Mouse (Mus musculus) liver, embryonic 14.5 days (tissue): ENCODE results near the gene Rps26. TPM values are rescaled to one million over a fixed set of nuclear protein-coding genes. Genes with fewer than 3 reads are reported as not detected.

Source experiments
- ATAC-seq: fragments of 200-750 bp; cut with Nextera tagmentation; 2 replicates; pipeline ENCODE4 v1.8.0; 2017; ENCODE audit warnings: moderate number of reproducible peaks, mild to moderate bottlenecking, moderate library complexity; ENCODE audit not compliant: insufficient read depth
- DNase-seq, 3 experiments: peaks; one replicate each; pipeline ENCODE4 v3.0.0-alpha.2; 2012 to 2013; ENCODE audit warnings: low read depth in 3 of 3, low spot score in 3 of 3
- H3K27ac ChIP-seq: fragments of 300-500 bp; sonication (generic); 2 replicates; pipeline ENCODE4 v1.5.1; 2014; ENCODE audit warnings: moderate library complexity, mild to moderate bottlenecking, control low read depth, inconsistent platforms
- H3K27me3 ChIP-seq: fragments of 300-500 bp; sonication (generic); 2 replicates; pipeline ENCODE4 v1.6.1; 2014; ENCODE audit warnings: mild to moderate bottlenecking, low read length, moderate library complexity; ENCODE audit not compliant: control insufficient read depth, insufficient read depth
- H3K36me3 ChIP-seq: fragments of 300-500 bp; sonication (generic); replicated peaks from 2 replicates; pipeline ENCODE4 v1.6.1; 2014; ENCODE audit warnings: low read depth; ENCODE audit not compliant: control insufficient read depth, insufficient read depth
- H3K4me1 ChIP-seq, 2 experiments: fragments of 200-500 bp in 1 of 2; fragments of 300-500 bp in 1 of 2; sonication (generic) in 1 of 2; replicated peaks; 2 replicates each; pipeline ENCODE4 v1.6.1; 2012 to 2014; ENCODE audit warnings: antibody characterized with exemption in 1 of 2, inconsistent platforms in 1 of 2, low read length in 1 of 2; ENCODE audit not compliant: control insufficient read depth in 2 of 2, insufficient read depth in 2 of 2
- H3K4me2 ChIP-seq: fragments of 300-500 bp; sonication (generic); 2 replicates; pipeline ENCODE4 v1.6.1; 2014; ENCODE audit warnings: low read depth, mild to moderate bottlenecking, control low read depth, moderate library complexity
- H3K4me3 ChIP-seq, 2 experiments: fragments of 200-500 bp in 1 of 2; fragments of 300-500 bp in 1 of 2; sonication (generic) in 1 of 2; 2 replicates each; pipeline ENCODE4 v1.5.1; 2012 to 2014; ENCODE audit warnings: low read depth in 2 of 2, low read length in 2 of 2, mild to moderate bottlenecking in 2 of 2, control low read depth in 1 of 2, inconsistent platforms in 1 of 2, moderate library complexity in 1 of 2; ENCODE audit not compliant: insufficient read depth in 1 of 2
- H3K9ac ChIP-seq: fragments of 300-500 bp; sonication (generic); replicated peaks from 2 replicates; pipeline ENCODE4 v1.6.1; 2014; ENCODE audit warnings: mild to moderate bottlenecking, control low read depth, moderate library complexity
- H3K9me3 ChIP-seq: fragments of 300-500 bp; sonication (generic); 2 replicates; pipeline ENCODE4 v1.6.1; 2016; ENCODE audit warnings: low read length, mixed read lengths; ENCODE audit not compliant: control insufficient read depth
- CTCF ChIP-seq: IDR thresholded peaks from 2 replicates; pipeline ENCODE4 v1.5.1; 2016; ENCODE audit warnings: antibody characterized with exemption, low read depth, control low read depth
- EP300 ChIP-seq: IDR thresholded peaks from 2 replicates; pipeline ENCODE4 v1.6.1; 2016; ENCODE audit warnings: antibody characterized with exemption, low read depth
- WGBS: fragments of 180-500 bp; shearing (Covaris S2); extraction: QIAGEN DNeasy Blood & Tissue Kit; methylation state at CpG from one replicate; pipeline ENCODE4 v1.1.7; 2014; ENCODE audit not compliant: insufficient replicate concordance; 5-methylcytosine and 5-hydroxymethylcytosine counted together
- polyA plus RNA-seq, 2 experiments: library from polyadenylated mRNA; depleted of rRNA in 1 of 2; stranded (reverse) in 1 of 2; unstranded in 1 of 2; fragments of >200 nt; fragmentation: Nextera tagmentation in 1 of 2; extraction: Ambion mirVana in 1 of 2; gene quantifications; 2 replicates each; pipeline versions ENCODE4 v1.2.1 to v1.2.3; 2012 to 2014

Gene Rps26
- polyA plus RNA-seq, 2 experiments, result 643 to 867 TPM

DNA sequence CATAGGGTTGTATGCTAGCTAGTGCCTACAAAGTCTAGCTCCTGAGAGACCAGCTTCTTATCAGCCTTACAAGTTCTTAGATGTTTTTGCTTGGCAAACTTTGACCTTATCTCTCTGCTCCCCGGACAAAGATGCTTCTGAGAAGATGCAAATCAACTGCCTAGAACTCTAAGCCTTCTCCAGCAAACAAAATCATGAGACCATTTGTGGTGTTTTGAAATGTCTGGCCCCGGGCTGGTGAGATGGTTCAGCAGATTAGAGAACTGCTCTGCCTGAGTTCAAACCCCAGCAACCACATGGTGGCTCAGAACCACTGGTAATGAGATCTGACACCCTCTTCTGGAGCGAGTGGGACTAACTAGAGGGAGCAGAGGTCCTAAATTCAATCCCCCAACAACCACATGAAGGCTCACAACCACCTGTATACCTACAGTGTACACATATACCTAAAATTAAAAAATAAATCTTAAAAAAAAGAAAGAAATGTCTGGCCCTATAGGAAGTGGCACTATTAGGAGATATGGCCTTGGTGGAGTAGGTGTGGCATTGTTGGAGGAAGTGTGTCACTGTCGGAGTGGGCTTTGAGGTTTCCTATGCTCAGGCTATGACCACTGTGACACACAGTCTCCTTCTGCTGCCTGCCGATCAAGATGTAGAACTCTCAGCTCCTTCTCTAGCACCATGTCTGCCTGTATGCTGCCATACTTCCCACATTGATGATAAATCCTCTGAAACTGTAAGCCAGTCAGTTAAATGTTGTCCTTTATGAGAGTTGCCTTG is 37.1 kb upstream of the Rps26 start:
- peak overlapping the region; percentile 35 for H3K27ac ChIP-seq
- no peaks in the 10 kb centered on the region for H3K36me3 ChIP-seq
- H3K4me2 ChIP-seq, result no peak overlapping the region
- no peaks in the 10 kb centered on the region; the same call in 1 of the 2 replicates for H3K27me3 ChIP-seq
- no peaks in the 10 kb centered on the region for H3K9me3 ChIP-seq
- DNase-seq (no peak), ATAC-seq (no peak)
- H3K4me3 ChIP-seq, result no peak overlapping the region
- H3K9ac ChIP-seq, result no peak overlapping the region; the same call in 1 of the 2 replicates
- peaks cover 33 to 36% of the 10 kb centered on the region in 2 experiments for H3K4me1 ChIP-seq
- WGBS, result 17% methylated on average over 5 of the region's 5 CpGs
- no peak for TF ChIP-seq EP300
- no peak for TF ChIP-seq CTCF

DNA sequence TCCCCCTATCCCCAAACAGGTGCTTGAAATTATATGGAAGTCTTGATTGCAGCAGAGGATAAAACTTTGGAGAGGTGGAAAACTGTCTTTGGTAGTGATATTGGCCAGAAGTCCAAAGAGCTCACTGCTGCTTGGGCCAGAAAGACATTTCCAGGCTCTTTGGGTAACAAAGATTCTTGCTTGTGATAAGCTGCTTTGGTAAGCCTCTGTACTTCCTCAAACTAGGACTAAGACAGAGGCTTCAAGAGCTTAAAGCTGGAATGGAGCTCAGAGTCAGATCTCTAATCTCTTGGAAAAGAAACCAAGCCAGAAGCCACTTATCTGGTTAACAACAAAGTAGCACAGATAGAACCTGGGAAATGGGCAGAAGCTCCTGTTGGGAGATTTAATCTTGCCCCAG is 35.9 kb upstream of the Rps26 start:
- ATAC-seq (no peak), DNase-seq (no peak)
- H3K27me3 ChIP-seq, result no peaks in the 10 kb centered on the region
- H3K9me3 ChIP-seq, result no peaks in the 10 kb centered on the region
- H3K4me2 ChIP-seq, result no peak overlapping the region
- H3K27ac ChIP-seq, result no peak overlapping the region
- no peak overlapping the region for H3K9ac ChIP-seq
- peaks cover 33% of the 10 kb centered on the region in 2 experiments for H3K4me1 ChIP-seq
- TF ChIP-seq CTCF (no peak), EP300 (no peak)
- H3K36me3 ChIP-seq, result no peaks in the 10 kb centered on the region
- no peak overlapping the region for H3K4me3 ChIP-seq

DNA sequence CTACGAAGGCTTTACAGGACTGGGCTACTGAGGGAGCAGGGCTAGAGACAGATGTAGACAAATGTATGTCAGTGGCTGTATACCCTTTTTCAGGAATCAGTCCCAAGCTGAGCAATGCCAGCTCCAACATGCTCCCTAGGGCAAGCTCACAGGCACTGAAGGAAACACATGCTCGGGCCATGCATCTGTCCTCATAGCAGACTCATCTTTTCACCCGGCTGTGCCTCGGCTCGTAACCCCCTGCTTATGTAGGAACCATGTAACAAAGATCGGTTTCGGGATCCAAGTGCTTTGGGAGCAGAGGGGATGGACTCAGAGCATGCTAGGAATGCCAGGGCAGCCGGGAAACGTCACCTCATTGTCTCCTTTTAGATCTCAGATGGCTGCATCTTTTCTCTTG is 32.9 kb upstream of the Rps26 start:
- DNase-seq, result no peak
- TF ChIP-seq CTCF, result no peak
- TF ChIP-seq EP300, result no peak
- 52% methylated on average over 9 of the region's 9 CpGs for WGBS

GRCm38 (mm10) chr10:128657844-128658243 is 31.3 kb upstream of the Rps26 start:
- no peak for TF ChIP-seq EP300
- no peak for TF ChIP-seq CTCF
- H3K9me3 ChIP-seq, result no peaks in the 10 kb centered on the region
- DNase-seq (no peak), ATAC-seq (no peak)
- no peak overlapping the region for H3K4me3 ChIP-seq
- 52% methylated on average over 9 of the region's 9 CpGs for WGBS
- no peaks in the 10 kb centered on the region; the same call in 1 of the 2 replicates for H3K27me3 ChIP-seq
- H3K4me2 ChIP-seq, result no peak overlapping the region
- no peaks in the 10 kb centered on the region for H3K36me3 ChIP-seq
- no peak overlapping the region for H3K9ac ChIP-seq
- H3K4me1 ChIP-seq, result peaks cover 7 to 15% of the 10 kb centered on the region in 2 experiments
- H3K27ac ChIP-seq, result no peak overlapping the region

More for the DNA sequence above, 32.9 kb upstream of the Rps26 start:
- Histone ChIP-seq H3K36me3 (no peaks in the 10 kb centered on the region), H3K27ac (no peak overlapping the region), H3K27me3 (no peaks in the 10 kb centered on the region), H3K9ac (no peak overlapping the region), H3K9me3 (no peaks in the 10 kb centered on the region), H3K4me1 (peaks cover 21 to 31% of the 10 kb centered on the region in 2 experiments), H3K4me2 (no peak overlapping the region), H3K4me3 (no peak overlapping the region)
- no peak for ATAC-seq

GRCm38 (mm10) chr10:128656731-128657130 is 30.2 kb upstream of the Rps26 start:
- H3K4me3 ChIP-seq, result no peak overlapping the region
- WGBS, result 73% methylated on average over 1 of the region's 1 CpGs
- H3K27ac ChIP-seq, result no peak overlapping the region
- no peak for DNase-seq
- H3K4me2 ChIP-seq, result no peak overlapping the region
- TF ChIP-seq CTCF (no peak), EP300 (no peak)
- H3K36me3 ChIP-seq, result no peaks in the 10 kb centered on the region
- ATAC-seq, result no peak
- no peaks in the 10 kb centered on the region; the same call in 1 of the 2 replicates for H3K27me3 ChIP-seq
- no peak overlapping the region for H3K9ac ChIP-seq
- H3K9me3 ChIP-seq, result no peaks in the 10 kb centered on the region
- H3K4me1 ChIP-seq, result peaks cover 4 to 10% of the 10 kb centered on the region in 2 experiments
